Mouse (Mus musculus) cerebellum, adult 9-10 months (tissue): ENCODE data around the gene Ppp1r9a.

Experiments used
- DNase-seq: peaks from one replicate; pipeline ENCODE4 v3.0.0; 2022

The Ppp1r9a gene

DNA sequence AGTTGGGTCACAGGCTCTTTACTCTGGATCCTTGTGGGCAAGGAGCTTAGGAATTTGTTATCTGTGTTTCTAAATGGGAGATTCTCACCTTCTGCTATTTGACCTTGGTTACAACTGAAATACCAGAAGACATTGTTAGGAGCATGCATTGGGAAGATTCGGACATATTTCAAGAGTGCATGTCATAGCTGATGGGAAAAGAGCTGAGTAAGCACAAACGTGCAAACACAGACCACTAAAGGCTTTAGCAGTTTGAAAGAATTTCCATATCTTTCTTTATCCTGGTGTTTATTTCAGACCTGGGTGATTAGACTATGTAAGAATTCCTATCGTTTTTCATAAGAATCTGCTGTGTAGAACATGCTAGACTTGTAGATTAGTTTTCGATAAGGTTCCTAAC lies 59.5 kb downstream of the Ppp1r9a start:
- DNase-seq: no peak

DNA sequence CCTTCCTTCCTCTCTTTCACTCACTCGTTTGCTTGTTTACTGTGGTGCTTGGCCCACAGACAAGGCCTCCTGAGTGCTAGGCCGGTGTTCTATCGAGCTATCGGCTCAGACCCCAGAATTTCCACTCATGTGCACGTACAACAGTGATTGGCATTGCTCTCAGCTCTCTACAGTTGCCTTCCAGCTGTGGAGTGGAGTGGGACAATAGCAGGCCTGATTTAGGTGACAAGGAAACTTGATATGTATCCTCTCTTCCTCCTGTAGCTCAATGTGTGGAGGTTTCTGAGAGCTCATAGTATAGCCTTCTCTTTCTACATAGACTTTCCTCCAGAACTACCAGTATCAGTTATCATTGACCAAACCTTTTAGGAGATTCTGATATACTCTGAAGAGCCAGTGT lies 60.3 kb downstream of the Ppp1r9a start:
- DNase-seq: no peak

DNA sequence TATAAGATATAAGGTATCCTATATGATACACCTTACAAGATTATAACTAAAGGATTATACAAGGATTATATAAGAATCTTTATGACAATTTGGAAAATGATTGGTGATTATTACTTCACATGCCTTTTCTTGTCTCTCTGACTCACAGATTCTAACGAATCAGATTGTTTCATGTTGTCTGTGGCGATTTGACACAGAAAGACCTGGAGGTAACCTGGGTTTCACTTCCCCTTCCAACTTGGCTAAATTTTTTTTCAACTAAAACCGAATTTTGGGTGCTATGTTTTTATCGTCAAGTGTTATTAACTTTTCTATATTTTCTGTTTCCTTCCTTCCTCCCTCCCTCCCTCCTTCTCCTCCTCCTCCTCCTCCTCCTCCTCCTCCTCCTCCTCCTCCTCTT lies 64.5 kb downstream of the Ppp1r9a start:
- DNase-seq: no peak

DNA sequence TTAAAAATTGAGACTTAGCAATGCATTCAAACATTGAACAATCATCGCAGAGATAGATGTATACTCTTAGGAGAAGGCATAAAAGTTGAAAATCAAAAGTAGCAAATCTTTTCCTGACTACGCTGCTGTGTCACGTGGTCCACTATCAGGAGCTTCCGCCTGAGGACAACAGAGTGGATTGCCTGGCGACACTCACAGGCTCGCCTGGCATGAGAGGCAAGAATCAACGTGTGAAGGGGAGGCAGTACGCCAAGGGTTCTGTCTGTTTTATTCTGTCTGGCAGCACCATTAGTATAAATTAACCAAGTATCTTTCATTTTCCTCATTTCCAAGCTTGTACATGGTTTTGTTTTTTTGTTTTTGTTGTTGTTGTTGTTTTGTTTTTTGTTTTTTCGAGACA lies 68.5 kb downstream of the Ppp1r9a start:
- no peak for DNase-seq

DNA sequence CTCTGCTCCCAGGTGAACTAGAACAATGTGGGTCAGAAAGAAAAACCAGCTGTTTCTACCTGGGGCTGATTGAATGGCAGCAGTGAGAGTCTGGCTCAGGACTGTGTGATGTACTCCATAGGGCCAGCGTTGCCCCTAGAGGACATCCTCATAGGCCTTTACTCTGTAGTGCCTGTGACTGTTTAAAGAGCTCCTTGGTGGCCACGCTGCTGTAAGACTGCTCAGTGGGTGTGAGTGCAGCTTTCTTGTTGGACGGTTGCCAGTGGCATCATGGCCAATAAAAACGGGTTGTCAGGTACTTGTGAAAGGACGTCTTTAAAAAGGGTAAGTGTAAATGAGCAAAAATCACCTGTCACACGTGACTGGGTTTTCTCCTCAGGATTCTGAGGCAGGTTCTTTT lies 70.1 kb downstream of the Ppp1r9a start:
- peak; percentile 17 for DNase-seq

DNA sequence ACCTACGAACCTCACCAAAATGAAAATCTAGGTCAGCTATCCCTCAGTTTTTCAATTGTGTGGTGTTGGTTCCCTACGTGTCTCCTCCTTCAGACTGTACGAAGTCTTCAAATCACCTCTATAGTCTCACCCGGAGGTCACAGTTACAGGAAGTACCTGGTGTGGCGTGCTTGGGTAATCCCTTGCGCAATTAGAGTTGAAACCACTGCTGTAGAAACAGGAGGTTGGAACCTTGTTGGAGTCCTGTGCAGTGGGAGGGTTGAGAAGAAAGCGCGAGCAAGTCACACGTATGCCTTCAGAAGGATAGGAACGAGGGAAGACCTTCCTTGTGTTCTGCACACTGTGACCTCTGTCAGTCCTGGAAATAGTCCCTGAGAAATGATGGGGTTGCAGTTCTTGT lies 70.6 kb downstream of the Ppp1r9a start:
- no peak for DNase-seq

DNA sequence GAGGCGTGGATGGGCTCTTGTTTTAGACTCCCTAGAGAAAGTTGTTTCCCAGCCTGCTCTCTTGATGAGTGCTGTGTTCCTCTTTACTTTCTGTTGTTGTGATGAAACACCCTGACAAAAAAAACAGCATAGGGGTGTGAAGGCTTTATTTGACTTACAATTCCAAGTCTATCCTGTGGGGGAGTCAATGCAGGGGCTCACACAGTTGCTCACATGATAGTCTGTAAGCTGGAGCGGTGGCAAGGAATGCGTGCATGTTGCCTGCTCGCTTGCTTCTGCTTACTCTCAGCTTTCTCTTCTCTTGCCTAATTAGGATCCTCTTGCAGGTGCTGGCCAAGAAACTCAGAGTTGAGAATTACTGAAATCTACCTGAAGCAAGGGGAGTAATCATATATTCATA lies 74.8 kb downstream of the Ppp1r9a start:
- no peak for DNase-seq

DNA sequence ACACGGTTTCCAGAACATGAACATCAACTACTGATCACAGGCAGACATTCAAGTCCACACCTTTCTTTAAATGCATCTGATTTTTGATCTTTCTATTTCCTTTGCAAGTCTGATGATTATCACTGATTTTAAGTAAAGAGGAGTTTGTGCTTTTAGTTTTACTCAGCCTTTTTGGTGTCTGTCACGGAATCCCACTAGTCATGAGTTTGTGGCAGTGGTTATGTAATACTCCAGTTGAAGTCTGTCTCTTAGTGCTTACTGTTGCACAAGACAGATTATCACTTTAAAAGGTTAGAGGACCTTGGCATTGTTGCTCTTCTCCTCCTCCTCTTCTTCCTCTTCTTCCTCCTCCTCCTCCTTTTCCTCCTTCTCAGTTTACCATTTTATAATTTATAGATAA lies 75.5 kb downstream of the Ppp1r9a start:
- no peak for DNase-seq

DNA sequence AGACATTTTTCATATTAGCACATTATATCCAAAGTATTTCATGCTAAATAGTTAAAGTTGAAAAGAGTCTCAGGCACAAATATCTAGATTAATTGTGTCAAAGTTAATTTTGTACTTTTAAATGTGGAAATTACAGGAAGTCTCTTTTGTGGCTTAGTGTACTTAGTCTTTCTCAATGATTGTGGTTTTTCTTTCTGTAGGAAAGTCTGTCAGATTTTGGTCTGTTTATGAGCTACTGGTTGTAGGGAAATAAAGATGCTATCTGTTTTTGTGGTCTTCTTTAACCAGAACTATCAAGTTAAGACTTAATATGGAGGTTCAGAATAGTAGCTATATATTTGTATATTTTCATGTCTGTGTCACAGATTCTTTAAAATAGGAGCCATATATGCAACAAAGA lies 76.2 kb downstream of the Ppp1r9a start:
- no peak for DNase-seq

DNA sequence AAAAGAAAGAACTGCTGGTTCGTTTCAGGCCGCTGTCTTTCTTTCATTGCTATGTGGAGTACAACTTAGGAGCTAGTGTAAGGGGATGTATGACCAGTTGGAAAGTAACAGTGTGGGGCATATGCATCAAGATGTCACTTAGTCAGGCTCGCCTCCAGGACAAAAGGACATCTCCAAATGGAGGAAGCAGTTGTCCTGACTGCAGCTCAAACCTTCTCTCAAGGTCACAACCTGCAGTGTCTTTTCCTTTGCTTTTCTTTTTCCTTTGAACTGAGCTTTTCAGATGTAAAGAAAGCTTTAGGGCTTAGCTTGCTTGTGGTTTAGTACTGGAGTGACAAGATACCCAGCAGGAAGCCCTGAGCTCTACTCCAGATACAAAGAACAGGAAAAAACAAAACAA lies 77.4 kb downstream of the Ppp1r9a start:
- no peak for DNase-seq

DNA sequence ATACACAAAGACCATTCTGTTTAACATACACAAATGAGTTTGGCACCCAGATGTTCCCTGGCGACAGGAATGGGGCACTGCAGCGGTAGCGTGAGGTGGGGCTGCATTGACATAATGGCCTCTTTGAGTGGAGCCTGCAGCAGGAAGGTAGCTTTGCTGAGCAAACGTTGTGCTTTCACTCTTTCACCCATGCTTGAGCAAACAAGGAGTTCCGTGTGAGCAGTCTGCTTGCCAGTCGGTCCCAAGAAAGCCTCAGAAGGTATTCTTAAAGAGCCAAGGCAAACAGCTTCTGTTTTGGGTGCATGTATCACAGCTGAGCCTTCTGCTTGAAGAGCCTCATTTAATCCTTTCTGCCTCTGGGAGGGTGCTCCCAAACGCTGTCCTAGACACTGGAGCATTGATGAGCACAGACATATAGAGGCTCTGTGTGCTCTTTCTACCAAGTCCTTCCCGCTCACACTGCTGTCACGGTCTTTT lies 80.0 kb downstream of the Ppp1r9a start:
- DNase-seq: no peak

DNA sequence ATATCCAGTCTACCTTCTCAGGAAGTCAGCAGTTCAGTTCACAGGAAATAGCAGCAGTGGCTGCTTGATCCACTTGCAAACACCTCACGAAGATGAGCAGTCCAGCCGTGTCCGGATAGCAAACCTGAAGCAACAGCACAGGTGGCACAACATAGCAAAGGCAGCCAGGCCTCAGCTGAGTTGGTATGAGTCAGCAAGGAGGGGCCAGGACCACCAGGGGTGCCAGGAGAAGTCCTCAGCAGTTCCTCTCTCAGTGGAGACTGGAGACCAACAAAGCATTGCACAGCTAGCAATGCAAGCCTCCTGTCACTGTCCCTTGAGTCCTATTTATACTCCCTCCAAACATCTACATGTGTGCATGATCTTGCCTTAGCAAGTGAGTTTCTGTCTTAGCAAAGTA lies 83.0 kb downstream of the Ppp1r9a start:
- DNase-seq: no peak

DNA sequence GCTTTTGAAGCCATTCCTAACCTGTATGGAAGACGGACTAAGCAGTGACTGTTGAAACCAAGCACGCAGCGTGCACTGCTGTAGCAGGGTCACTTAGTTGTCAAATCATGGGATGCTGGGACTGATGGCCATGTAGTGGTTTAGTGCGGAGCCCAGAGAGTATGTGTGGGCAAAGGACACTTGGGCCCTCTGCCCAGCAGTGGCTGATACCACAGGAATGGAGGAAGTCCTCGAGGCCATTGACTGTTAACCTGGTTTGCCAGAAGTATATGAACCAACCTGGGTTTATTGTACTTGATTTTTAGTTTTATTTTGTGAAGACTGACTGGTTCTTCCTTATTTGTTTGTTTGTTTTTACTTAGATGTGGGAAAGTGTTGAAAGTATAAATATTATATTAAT lies 84.4 kb downstream of the Ppp1r9a start:
- DNase-seq: no peak

DNA sequence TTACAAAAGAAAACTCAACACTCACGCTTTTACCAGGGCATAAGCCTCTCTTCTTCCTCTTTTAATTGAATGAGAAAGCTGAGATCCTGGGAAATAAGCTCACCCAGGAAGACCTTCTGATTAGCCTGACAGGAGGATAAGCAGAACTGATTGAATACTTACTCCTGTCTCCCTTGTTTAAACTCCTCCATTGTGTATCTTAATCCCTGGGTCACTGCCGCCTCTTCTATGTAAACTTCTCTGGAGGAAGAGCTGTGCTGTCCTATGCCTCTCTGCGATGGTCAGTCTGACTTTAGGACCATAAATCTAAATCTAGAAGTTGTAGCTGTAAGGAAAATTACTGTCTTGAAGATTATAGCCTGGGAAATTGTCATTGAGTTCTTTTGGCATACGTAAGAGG lies 86.0 kb downstream of the Ppp1r9a start:
- DNase-seq: no peak

DNA sequence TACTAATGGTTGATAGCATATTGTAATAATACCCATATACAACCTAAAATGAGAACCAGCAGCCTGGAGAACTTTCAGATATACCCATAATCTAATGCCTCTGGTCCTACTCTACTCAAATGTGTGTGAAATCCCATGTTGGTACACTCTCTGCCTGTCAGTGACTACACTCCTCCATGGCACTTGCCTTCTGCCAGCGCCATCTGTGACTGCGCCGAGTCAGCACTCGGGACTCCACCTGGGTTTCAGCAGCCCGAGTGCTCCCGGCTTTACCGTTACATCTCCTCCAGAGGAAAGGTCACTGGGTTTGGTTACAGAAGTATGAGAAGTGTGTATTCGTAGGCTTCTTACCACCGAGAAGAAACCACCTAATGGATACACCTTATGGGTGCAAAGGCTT lies 89.6 kb downstream of the Ppp1r9a start:
- no peak for DNase-seq

DNA sequence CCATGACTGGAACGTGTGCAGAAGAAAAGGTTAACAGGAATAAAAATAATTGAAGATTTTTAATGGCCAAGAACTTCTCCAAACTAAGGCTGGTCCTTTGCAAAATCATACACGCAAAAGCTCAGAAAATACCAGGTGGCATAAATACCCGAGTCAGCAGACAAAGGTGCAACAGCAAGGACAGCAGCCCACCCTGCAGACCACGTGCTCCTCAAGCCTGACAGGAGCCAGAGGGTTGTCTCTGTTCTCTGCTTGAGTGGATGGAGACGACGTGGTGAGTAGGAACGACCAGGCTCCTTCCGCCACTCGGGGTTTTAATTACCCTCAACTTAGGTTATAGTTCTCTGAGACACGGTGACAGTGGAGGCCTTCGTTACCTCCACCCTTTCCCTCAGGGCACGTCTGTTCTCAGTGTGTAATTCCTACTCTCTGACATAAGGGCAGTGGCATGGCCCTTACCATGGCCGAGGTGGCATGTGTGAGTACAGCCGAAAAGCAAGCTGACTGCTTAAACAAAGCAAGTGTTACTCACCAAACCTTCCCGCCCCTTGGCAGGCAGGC lies 91.0 kb downstream of the Ppp1r9a start:
- DNase-seq: no peak

DNA sequence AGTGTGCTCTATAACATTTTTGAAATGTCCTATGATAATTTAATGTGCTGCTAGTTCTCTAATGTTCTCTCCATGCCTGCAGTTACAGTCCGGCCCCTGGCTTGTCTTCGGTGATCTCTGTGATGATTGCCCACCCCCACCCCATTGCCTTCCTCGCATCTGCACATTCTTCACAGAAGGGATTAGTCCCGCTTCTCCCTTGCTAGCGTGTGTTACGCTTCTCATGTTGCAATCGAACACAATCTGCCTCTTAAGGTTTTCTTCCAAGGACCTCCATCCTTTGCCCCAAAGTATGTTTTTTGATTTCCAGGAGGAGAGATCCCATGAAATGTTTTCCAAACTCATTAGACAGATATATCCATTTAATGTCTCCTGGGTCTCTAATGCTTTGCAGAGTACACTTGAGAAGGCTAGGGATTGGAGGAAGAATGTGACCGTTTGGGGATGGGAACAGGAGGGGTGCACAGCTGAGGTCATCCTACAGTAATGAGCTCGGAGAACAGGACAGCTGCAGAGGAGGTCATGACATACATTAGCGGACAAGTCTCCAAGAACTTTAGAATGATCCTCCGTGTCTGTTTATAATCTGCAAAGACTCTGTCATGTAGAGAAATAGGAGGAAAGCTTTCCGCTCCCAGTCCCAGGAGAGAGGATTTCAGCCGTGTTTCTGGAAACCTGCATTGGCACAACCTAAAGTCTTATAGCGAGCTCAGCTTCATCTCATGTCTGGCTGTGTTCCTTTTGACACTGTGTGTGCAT lies 91.6 kb downstream of the Ppp1r9a start:
- no peak for DNase-seq

DNA sequence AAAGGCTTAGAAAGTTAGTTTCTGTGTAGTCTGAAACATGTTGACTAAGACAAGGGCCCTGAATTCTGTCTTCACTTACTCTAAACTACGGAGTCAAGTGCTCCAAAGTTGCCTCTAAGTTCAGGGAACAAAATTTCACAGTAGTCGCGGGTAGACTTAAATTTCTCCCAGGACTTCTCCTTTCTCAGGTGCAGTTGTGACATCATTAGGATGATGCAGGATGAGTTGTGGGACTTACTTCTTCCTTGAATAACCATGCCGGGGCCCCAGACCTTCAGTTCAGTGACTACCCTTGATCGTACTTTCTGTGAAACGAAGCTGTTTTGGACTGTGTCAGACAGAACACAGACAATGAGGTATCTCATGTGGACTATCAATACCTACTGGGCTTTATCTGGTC lies 94.9 kb downstream of the Ppp1r9a start:
- no peak for DNase-seq

DNA sequence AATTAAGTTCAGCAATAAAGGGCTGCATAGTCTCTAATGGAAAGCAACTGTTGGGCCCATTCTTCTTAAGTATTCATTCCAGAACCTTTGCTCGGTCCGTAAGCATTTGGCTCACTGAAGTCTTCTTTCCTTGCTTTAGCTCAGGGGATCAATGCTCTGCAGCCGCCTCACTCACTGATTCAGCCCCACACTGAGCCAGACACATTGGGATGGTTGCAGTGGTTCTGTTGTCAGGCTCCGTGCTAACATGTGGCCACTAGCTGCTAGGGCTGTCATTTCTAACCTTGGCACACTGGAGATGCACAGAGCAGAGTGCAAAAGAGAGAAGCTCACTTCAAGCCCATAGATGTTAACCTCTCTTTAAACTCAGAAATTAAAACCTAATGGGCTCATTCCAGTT lies 96.2 kb downstream of the Ppp1r9a start:
- no peak for DNase-seq

DNA sequence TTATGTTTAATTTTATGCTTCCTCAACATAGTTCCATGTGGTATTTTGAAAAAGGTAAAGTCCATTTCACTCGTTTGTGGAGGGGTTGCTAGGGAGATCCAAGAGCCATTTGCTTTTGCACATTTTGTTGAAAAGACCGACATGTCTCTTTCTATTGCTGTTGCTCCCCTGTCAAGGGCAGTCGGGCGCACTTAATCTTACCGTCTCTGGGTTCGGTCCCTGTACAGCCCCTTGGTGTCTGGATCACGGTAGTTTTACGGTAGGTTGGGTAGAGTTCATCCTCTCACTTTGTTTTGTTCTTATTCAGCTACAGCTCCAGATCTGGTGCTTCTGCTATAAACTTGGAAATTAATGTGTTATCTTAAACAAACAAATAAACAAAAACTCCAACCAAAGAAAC lies 98.1 kb downstream of the Ppp1r9a start:
- no peak for DNase-seq

DNA sequence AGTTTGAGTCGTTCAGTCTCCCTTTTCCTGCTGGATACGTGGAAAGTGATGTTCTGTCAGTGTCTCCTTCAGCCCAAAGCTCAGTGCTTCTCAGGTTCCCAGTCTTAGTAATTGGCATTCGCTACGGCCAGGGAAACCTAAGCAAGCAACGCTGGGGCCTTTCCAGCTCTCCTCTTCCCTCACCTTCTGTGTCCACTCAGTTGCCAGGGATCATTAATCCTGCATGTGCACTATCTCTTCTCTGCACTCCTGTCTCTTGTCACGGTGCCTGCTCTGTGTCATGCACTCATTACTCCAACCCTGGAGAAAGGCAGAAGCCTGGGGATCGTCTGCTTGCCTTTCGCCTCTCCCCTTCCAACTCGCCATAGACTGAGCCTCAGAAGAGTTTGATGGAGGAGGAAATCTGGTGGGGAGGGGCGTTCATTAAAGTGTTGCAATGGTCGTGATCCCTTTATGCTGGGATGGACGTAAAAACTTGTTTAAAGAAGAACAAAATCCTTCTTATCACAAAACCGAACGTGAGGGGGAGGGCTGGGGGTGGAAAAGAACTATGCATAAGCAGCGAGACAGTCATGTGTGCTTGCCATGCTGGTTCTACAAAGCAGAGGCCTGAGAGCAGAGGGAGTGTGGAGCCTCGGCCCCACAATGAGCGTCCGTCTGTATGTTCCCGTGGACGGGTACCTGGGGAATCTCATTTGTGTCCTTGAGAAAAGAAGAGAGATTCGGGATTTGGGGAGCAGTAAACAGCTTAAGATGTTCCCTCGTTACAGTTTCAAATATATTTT lies 103.0 kb downstream of the Ppp1r9a start:
- DNase-seq: peak; percentile 91

DNA sequence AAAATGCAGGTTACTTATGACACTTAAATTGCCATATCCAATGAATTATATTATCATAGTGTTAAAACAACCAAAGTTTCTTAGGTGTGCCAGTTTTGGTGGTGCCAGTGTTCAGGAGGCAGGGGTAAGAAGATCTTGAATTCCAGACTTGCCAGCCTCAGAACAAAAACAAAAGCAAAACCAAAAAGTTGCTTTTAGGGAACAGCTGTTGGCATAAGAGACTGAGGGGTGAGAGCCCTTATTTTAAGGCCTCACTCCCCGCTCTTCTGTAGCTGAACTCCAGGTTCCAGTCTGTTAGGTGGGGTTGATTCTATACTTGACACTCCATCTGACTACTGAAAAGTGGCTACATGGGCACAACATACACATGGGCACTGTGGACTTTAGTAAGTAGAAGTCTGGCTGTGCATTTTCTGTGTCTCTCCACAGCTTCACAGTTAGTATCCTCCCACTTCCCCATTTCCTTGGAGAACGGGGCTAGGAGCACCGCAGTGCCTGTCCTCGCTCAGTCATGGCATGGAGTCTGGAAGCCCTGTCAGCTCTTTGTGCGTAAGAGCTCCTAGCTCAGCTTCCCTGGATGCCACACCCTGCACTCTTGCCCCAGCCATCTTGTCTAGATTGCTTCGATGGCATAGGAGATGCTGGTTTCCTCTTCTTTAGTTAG lies 103.7 kb downstream of the Ppp1r9a start:
- no peak for DNase-seq

DNA sequence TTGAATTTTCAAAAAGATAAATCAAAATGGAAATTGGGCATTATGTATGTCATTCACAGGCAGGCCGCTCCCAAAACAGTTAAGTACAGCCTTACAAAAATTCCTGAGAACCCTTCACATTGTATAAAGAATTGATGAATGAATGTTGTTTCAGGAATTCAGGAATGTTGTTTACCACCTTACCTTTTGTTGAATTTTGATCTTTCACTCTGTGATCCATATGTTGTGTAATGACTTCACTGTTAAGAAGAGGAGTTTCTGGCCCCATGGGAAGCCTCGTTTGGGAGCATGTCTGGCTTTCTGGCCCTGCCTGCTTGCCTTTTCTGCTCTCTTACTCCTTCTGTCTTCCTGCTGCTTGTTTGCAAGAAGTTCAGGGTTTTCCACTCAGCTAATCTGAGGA lies 105.4 kb downstream of the Ppp1r9a start:
- no peak for DNase-seq

DNA sequence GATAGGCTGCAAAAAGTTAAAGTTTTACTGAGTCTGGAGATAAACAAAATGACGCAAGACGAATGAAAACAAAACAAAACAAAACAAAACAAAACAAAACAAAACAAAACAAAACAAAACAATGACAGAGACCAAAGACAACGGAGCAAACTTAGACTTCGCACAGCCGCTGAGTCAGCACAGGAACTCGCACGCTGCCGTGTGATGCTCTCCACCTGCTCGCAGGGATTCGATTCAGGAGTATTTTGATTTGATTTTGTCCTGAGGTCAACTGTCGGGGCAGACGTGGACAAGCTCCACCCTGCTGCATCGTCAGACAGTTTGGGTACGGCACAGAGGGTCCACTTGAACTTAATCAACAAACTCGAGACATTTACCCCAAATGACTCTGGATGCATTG lies 105.9 kb downstream of the Ppp1r9a start:
- DNase-seq: no peak
